Mouse (Mus musculus) C2C12 (cell line): Measurements from ENCODE around the gene Fto. TPM values are rescaled to one million over a fixed set of nuclear protein-coding genes. Genes with fewer than 3 reads are reported as not detected.

Experiments
- H3K27me3 ChIP-seq: one replicate; pipeline ENCODE4 v1.6.1; 2011; ENCODE audit not compliant: control insufficient read depth, insufficient read depth, insufficient read length
- H3K36me3 ChIP-seq: one replicate; pipeline ENCODE4 v1.6.1; 2011; ENCODE audit not compliant: control insufficient read depth, insufficient read depth
- H3K4me3 ChIP-seq: one replicate; pipeline ENCODE4 v1.5.1; 2011; ENCODE audit warnings: mild to moderate bottlenecking, control low read depth; ENCODE audit not compliant: poor library complexity, insufficient read depth, severe bottlenecking
- H3K79me2 ChIP-seq: one replicate; pipeline ENCODE4 v1.6.1; 2011; ENCODE audit not compliant: control insufficient read depth, insufficient read depth
- H3K79me3 ChIP-seq: one replicate; pipeline ENCODE4 v1.6.1; 2011; ENCODE audit warnings: low read depth, control low read depth
- H3ac ChIP-seq: one replicate; pipeline ENCODE3; 2011; ENCODE audit warnings: low read depth; ENCODE audit not compliant: control insufficient read depth, insufficient read length
- CEBPB ChIP-seq: IDR thresholded peaks from one replicate; pipeline ENCODE4 v1.6.1; 2011; ENCODE audit warnings: low read depth, mild to moderate bottlenecking, control low read depth, moderate library complexity
- CTCF ChIP-seq: IDR thresholded peaks from one replicate; pipeline ENCODE4 v1.5.1; 2011; ENCODE audit not compliant: control insufficient read depth, insufficient read depth, insufficient read length
- FOSL1 ChIP-seq: IDR thresholded peaks from one replicate; pipeline ENCODE4 v1.8.0; 2011; ENCODE audit warnings: mild to moderate bottlenecking, low read length; ENCODE audit not compliant: poor library complexity, insufficient read depth, severe bottlenecking
- MAX ChIP-seq: IDR thresholded peaks from one replicate; pipeline ENCODE4 v1.6.1; 2011; ENCODE audit warnings: mild to moderate bottlenecking, control low read depth
- MYOD1 ChIP-seq: IDR thresholded peaks from one replicate; pipeline ENCODE4 v1.6.1; 2011; ENCODE audit warnings: low read depth; ENCODE audit not compliant: control insufficient read depth, insufficient read length
- MYOG ChIP-seq: IDR thresholded peaks from one replicate; pipeline ENCODE4 v1.6.1; 2011; ENCODE audit not compliant: control insufficient read depth, insufficient read length; ENCODE audit errors: extremely low read depth
- USF1 ChIP-seq: IDR thresholded peaks from one replicate; pipeline ENCODE4 v1.6.1; 2011; ENCODE audit warnings: low read depth, mild to moderate bottlenecking, control low read depth, moderate library complexity
- polyA plus RNA-seq: library from polyadenylated mRNA; unstranded; fragments of >200 nt; fragmentation: generic; extraction: Trizol; gene quantifications from one replicate; pipeline ENCODE4 v1.2.1, GENCODE M21; 2012; ENCODE audit warnings: missing spikeins

The Fto gene
- polyA plus RNA-seq, 1 experiment, result 39.1 TPM

- Histone ChIP-seq H3K27me3 (no peaks in the 10 kb centered on the region), H3K36me3 (peaks cover 10% of the 10 kb centered on the region), H3K4me3 (no peak overlapping the region), H3K79me2 (peaks cover 47% of the 10 kb centered on the region), H3K79me3 (peaks cover 25% of the 10 kb centered on the region), H3ac (no peak overlapping the region)
- no peak for TF ChIP-seq MYOG
- no peak for TF ChIP-seq MYOD1
- TF ChIP-seq USF1, result no peak
- TF ChIP-seq CEBPB, result no peak
- no peak for TF ChIP-seq CTCF
- TF ChIP-seq FOSL1, result no peak
- no peak for TF ChIP-seq MAX
Measured at GRCm38 (mm10) chr8:91357493-91358014, 44.2 kb downstream of the Fto start.

GRCm38 (mm10) chr8:91358016-91358415, 44.7 kb downstream of the Fto start:
- Histone ChIP-seq H3K4me3 (no peak overlapping the region), H3K79me3 (peaks cover 24% of the 10 kb centered on the region), H3ac (no peak overlapping the region), H3K27me3 (no peaks in the 10 kb centered on the region), H3K36me3 (peaks cover 10% of the 10 kb centered on the region), H3K79me2 (peaks cover 42% of the 10 kb centered on the region)
- TF ChIP-seq FOSL1 (no peak), MAX (no peak), USF1 (no peak), MYOG (no peak), MYOD1 (no peak), CEBPB (no peak), CTCF (no peak)

- Histone ChIP-seq H3K4me3 (no peak overlapping the region), H3ac (no peak overlapping the region), H3K79me3 (peaks cover 24% of the 10 kb centered on the region), H3K79me2 (peaks cover 29% of the 10 kb centered on the region), H3K27me3 (no peaks in the 10 kb centered on the region), H3K36me3 (peaks cover 10% of the 10 kb centered on the region)
- TF ChIP-seq MYOG, result no peak
- TF ChIP-seq CEBPB, result no peak
- no peak for TF ChIP-seq USF1
- TF ChIP-seq CTCF, result no peak
- no peak for TF ChIP-seq MYOD1
- no peak for TF ChIP-seq MAX
- no peak for TF ChIP-seq FOSL1
Measured at GRCm38 (mm10) chr8:91359511-91359910, 46.2 kb downstream of the Fto start.

GRCm38 (mm10) chr8:91360644-91361357, 47.5 kb downstream of the Fto start:
- Histone ChIP-seq H3ac (no peak overlapping the region), H3K36me3 (peaks cover 7% of the 10 kb centered on the region), H3K27me3 (no peaks in the 10 kb centered on the region), H3K79me2 (peaks cover 19% of the 10 kb centered on the region), H3K79me3 (peaks cover 19% of the 10 kb centered on the region), H3K4me3 (no peak overlapping the region)
- no peak for TF ChIP-seq CTCF

GRCm38 (mm10) chr8:91363272-91363860, 50.0 kb downstream of the Fto start:
- Histone ChIP-seq H3ac (no peak overlapping the region), H3K27me3 (no peaks in the 10 kb centered on the region), H3K36me3 (no peaks in the 10 kb centered on the region), H3K4me3 (no peak overlapping the region), H3K79me2 (peaks cover 19% of the 10 kb centered on the region), H3K79me3 (peaks cover 14% of the 10 kb centered on the region)
- TF ChIP-seq CTCF (peak; percentile 27), USF1 (no peak)

GRCm38 (mm10) chr8:91364216-91364615, 50.9 kb downstream of the Fto start:
- Histone ChIP-seq H3K36me3 (no peaks in the 10 kb centered on the region), H3K4me3 (no peak overlapping the region), H3K27me3 (no peaks in the 10 kb centered on the region), H3K79me2 (peaks cover 22% of the 10 kb centered on the region), H3ac (no peak overlapping the region), H3K79me3 (peaks cover 12% of the 10 kb centered on the region)
- TF ChIP-seq USF1, result no peak
- no peak for TF ChIP-seq CTCF
- TF ChIP-seq CEBPB, result no peak
- TF ChIP-seq FOSL1, result no peak
- no peak for TF ChIP-seq MYOG
- no peak for TF ChIP-seq MYOD1
- TF ChIP-seq MAX, result no peak
